Mouse (Mus musculus) lung, postnatal 14 days (tissue): Measurements from ENCODE around the gene Wnt3a.

Source experiments
- DNase-seq: peaks from one replicate; pipeline ENCODE4 v3.0.0; 2021

Wnt3a gene

DNA sequence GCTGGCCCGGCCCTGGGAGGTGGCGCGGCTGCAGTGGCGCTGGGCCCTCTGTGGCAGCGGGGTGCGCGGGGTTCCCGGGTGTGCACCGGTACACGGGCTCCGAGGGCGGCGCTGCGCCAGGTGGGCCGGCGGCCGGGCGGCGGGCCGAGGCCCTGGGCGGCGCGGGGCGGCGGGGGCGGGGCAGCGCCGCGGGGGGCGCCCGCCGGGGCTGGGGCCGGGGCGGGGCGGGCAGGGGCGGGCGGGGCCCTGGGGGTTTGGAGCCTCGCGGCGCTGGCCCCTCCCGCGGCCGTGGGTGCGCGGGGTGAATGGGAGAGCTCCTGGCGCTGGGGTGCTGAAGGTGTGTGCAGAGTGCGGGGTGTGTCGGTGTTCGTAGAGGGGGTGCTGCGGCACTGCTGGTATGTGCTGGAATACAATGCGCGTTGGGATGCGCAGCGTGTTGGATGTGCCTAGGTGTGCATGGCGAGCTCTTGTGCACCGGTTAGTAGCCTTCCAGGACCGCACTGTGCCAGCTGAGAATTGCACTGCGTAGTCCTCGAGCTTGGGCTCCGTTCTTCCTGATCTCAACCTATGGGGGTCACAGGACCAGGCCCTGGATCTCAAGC is at the start of gene Wnt3a:
Gene Wnt3a, minus strand, starts transcription at position 51 of the 602 bp plus-strand sequence.
- DNase-seq, result no peak

DNA sequence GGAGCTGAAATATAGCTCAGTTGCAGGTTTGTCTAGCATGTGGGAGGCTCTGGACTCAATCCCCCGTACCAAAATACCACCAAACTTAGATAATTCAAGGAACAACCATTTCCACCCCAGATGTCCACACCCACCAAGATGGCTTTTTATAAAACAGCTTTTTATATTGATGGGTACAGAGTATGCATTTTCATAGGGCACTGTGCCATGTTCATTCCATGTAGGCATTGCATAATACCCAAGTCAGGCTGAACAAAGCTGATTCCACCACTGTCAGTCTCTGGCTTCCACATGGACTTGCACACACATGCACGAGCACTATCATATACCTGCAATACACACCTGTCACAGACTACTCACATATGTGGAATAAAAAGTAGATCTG is 48.2 kb upstream of the Wnt3a start:
- DNase-seq, result no peak

DNA sequence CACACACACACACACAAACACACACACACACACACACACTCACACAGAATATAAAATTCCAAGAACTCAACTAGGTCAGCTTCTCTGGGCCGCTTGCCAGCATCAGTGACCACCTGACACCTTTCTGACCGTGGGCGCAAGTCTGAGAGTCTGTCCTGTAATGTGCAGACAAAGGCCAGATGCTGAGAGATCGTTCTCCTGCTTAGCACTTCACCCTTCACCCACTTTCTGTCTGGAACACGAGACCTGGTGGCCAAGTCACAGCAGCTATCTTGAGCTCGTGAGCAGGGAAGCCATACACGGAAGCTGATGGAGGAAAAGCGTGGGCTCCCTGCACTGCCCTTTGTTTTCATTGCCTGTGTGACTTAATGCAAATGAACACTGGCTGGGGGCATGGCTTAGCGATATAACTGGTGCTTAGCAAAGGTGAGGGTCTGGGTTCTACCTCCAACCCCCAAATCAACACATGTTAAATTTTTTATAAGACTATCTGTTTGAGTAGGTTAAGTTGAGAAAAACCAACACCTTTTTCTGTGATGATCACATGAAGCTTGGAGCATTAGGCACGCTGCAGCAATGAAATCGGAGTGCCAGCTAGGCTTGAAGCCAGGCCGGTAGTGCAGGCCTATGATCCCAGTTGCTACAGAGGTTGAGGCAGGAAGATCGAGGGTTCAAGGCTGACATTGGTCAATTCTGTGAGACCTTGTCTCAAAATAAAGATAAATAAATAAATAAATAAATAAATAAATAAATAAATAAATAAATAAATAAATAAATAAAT is 47.6 kb upstream of the Wnt3a start:
- DNase-seq, result no peak

DNA sequence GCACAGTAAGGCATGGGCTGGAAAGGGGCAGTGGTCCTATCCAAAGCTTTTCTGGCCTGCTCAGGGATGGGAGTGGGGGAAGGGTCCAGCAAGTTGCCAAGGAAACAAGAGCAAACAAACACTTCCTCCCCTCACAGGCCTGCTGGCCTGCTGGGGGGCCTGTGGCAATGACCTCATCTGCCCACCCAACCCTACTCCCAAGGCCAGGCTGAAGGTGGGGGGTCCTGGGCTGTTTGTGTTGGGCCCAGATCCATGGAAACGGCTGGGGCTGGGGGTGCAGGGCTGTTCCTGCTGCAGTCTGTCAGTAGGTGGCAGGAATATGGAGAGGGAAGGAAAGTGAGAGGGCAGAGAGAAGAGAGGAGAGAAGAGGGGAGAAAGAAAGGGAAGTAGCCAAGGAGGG is 45.8 kb upstream of the Wnt3a start:
- no peak for DNase-seq

DNA sequence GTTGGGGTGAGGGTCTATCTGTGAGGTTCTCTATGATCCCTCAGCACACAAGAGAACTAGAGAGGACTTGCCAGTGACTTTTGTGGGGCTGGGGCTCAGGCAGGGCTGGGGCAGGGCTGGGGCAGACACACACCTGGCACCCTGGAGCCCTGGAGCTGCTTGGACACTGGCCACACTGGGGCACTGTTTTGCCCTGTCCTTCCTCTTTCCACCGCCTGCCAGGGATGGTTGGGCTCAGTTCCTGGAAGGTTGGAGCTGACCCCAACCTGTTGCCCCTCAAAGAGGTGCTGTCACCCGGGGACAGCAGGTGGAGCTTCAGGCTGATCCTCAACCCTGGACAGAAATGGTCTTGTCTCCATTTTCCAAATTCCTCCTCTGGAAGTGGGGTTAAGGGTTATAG is 45.4 kb upstream of the Wnt3a start:
- no peak for DNase-seq

DNA sequence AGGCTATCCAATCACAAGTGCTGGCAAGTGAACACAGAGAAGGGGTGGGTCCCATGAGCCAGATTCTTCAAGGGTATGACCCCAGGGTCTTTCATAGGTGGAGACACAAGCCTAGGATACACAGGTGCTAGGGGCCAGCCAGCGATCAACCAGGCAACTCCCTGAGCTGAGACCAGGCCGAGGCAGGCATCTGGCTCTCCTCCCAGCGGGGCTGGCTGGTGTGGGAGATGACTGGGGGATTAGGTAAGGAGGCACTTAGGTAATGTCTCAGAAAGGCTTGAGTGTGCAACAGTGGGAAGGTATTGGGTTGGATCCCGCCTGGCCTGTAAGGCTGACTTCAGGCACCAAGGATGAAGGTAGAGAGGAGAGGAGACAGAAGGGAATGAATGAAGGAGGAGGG is 44.6 kb upstream of the Wnt3a start:
- no peak for DNase-seq

DNA sequence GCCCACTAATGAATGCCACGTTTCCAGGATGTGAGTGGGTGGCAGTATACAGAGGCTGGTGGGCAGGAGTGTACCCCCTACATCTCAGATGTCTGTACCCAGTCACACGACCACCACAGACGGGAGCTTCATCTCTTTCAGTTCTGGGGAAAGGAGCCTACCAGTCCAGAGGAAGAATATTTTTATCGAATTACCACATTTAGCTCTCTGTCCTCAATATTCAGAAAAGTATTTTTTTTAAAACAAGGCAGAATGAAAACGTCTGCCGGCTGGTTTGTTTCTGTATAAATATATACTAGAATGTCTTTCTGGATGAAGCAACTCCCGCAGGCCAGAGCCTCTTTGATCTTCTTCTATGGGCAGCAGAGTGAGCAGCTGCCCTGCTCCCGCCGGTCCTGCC is 42.4 kb upstream of the Wnt3a start:
- DNase-seq, result no peak

DNA sequence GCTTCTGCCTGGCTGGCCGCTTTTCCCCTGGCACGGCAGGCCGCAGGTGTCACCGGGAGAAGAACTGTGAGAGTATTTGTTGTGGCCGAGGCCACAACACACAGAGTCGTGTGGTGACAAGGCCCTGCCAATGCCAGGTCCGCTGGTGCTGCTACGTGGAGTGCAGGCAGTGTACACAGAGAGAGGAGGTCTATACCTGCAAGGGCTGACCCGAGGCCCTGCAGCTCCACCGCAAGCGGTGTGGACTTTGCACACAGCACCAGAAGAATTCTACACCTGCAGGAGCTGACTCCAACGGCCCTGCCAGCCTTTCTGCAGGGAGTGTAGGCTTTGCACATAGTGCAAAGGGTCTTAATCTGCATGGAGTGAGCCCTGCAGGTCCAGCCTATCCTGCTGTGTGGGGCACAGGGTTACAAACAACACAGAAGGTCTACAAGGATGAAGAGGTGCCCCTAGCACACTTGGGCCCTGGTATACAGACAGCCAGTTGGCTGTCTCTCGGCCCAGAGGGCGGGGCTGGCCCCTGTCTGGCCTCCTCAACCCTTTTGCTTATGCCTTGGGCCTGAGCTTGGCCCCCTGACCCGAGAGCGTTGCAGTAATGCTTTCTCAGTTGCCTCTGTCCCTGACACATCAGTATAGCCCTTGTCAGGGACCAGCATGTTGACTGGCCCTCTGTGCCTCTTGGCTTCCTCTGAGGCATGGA is 40.8 kb upstream of the Wnt3a start:
- DNase-seq, result no peak

DNA sequence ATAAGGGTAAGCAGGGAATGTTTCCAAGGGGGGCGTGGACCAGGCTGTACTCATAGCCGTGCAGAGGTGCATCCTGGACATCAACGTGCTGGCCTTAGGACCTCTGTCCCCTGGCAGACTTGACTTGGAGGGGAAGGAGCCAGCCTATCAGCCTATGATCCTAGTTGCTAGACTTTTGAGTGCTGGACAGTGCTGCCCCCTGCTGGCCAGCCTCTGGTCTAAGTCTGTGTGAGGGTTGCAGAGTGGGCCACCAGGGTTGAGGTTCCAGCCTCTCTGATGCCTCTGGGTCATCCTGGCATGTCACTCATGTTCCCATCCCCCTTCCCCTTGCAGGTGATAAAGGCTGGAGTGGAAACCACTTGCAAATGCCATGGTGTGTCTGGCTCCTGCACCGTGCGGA is 40.0 kb upstream of the Wnt3a start:
- peak; percentile 81 for DNase-seq

DNA sequence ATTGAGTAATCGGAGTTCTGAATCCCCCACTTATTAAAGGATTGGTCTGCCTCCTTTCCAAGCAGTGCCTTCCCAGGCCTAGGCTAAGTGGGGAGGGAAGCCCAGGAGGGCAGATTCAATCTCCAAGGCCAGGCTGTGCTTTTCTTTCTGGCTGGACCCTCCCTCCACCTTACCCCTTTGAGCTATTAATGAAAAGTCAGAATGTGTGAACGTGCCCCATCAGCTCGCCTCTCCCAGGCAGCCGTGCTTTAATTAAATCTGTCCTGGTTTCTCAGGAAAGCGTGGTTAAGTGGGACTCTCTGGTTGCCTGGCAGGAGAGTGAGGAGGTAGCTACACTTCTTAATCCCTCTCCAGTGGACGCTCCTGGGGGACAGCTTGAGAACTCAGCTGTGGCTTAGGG is 39.1 kb upstream of the Wnt3a start:
- no peak for DNase-seq

DNA sequence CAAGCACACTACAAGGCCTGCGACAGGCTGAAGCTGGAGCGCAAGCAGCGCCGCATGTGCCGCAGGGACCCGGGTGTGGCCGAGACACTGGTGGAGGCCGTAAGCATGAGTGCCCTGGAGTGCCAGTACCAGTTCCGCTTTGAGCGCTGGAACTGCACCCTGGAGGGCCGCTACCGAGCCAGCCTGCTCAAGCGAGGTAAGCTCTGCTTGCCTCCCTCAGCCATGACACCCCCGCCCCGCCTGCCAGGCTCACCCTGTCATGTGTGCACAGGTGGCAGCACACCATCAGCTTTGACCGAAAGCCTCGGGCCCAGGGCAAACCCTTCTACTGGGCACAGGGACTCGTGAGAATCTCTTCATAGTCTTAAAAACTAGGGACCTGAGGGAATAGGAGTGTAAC is 37.1 kb upstream of the Wnt3a start:
- DNase-seq, result no peak

DNA sequence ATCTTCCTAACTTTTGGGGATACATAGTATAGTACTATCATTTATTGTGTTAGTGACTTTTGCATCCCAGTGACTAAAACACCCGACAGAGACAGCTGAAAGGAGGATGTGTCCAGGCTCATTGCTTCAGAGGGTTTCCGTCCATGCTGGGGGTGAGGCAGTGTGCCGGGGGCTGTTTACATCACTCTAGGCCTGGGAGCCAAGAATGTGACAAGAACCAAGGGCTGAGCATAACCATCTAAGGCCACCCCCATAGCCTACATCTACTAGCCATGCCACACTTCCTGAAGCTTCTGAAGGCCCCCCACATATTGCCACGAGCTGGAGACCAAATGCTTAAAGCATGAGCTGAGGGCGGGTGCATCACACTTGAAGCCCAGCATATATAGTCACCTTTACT is 34.2 kb upstream of the Wnt3a start:
- no peak for DNase-seq

DNA sequence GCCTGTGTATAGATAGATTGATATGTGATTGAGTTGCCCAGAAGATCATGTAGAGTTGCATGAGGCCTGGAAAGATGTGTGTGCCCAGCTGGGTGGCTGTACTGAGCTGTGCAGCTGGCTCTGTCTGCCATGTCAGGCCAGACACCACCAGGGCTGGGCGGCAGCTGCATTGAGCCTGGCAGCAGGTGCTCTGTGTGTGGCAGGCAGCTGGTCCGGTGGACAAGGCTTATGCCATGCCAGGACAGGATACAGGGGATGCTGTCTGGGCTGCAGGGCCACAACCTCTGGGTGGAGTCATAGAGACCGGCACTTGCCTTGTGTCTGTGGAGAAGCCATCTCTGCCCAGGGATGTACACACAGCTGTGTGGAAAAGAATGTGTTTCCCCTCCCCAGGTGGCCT is 32.4 kb upstream of the Wnt3a start:
- DNase-seq, result no peak

DNA sequence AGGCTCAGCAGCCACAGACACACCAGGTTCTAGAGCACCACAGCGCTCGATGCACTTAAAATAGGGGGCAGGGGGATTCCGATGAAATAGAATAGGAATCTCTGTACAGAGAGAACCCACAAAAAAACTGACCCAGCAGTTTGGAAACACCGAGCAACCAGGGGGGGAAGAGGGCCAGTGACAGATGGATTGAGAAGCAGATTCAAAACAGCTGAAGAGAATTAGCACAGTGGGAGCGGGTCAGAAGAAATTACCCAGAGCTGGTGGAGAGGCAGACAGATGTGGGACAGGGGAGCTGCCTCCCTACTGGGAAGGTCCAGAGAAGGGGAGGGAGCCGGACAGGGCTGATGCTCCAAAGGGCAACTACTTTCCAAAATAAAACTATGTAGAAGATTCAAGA is 26.0 kb upstream of the Wnt3a start:
- no peak for DNase-seq

DNA sequence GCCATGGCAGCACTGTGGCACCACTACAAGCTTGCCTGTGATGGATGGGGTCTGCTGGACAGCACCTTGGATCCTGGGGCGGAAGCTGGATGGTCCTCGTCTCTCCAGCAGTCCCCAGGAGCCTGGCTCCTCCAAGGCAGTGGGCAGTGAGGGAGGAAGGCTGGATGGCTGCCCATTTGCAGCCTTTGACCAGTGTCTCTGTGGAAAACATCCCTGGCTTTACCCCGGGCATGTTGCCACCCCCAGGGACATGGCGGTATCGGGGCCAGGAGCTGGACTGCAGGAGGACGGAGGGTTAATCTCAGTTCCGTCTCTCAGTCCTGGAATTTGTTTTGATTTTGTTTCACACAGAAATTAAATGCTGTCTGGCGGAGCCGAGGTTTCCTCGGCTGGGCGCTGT is 23.4 kb upstream of the Wnt3a start:
- no peak for DNase-seq

DNA sequence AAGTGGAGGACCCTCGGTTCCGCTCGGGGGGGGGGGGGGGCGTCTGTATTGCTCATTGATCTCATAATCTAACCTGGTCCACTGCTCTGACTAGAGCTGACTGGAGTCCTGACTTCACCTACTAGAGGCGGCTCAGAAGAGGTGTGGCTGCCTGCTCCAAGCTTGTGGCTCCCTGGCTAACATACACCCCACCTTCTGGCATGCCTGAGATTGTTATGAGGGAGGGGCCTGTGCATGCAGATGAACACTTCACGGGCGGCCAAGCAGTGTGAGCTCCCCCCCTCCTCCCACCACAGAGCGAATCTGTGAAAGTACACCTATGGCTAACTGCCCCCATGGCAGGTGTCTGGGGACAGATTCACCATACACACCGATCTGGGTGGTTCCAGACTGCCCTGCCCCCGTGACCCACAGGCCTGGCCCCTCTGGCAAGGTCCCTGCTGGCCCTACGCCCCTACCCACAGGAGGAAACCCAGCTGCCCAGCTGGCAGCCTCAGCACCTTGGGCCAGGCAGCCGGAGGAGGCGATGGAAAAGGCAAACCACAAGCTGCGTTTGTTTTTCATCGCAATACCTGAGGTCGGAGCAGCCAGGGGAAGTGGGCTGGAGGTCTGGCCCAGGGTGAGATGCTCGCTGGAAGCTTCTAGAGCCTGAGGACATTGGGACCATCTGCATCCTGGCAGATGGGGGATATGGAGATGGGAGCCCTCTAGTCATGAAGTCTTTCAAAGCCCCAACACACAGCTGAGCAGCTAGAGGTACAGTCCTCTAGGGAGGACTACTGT is 22.7 kb upstream of the Wnt3a start:
- no peak for DNase-seq

DNA sequence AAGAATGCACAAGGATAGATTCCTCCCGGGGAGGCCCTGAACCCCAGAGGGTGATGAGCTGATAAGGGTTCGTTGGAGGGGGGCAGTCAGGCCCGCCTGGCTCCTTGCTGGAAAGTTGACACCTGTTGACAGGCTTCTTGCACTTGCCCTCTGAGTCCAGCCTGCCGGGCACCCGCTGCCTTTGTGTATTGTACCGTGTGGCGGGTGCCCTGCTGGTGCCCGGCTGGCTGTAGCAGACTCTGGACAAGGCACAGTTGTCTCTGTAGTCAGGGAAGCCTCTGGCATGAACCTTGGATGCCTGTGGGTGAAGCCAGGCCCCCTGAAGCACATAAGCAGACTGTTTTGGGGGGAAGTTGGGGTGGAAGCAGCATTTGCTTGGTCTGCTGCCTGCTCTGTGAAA is 21.9 kb upstream of the Wnt3a start:
- no peak for DNase-seq

DNA sequence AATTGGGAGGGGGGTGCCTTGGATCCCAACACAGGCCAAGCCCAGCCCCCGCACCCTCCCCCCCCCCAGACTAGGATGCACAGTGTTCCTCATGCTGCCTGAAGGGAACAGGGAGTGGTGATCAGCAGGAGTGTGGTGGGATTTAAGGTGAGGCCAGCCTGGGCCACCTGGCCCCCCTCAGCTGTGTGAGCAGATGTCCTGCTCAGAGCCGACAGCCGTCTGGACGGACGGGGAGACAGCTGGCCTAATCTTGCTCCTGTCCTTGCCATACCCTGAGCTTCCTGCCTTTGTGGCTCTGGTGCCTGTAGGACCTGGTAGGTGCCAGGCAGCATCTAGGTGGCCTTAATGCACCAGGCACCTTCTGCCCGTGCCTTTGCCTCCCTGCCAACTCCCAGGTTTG is 21.5 kb upstream of the Wnt3a start:
- no peak for DNase-seq

DNA sequence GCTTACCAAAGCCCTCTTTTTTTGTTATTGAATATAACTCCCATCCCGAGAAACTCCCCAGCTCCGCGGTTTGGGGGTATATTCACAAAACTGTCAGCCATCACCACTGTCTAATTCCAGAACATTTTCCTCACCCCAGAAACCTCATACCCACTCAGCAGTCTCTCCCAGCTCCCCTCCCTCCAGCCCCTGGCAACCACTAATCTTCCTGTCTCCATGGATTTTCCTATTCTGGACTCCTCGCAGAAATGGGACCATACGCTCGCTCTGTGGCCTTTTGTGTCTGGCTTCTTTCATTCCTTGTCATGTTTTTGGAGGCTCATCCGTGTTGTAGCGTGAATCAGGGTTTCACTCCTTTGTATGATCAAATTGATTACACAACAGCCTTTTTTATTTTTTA is 19.4 kb upstream of the Wnt3a start:
- no peak for DNase-seq

DNA sequence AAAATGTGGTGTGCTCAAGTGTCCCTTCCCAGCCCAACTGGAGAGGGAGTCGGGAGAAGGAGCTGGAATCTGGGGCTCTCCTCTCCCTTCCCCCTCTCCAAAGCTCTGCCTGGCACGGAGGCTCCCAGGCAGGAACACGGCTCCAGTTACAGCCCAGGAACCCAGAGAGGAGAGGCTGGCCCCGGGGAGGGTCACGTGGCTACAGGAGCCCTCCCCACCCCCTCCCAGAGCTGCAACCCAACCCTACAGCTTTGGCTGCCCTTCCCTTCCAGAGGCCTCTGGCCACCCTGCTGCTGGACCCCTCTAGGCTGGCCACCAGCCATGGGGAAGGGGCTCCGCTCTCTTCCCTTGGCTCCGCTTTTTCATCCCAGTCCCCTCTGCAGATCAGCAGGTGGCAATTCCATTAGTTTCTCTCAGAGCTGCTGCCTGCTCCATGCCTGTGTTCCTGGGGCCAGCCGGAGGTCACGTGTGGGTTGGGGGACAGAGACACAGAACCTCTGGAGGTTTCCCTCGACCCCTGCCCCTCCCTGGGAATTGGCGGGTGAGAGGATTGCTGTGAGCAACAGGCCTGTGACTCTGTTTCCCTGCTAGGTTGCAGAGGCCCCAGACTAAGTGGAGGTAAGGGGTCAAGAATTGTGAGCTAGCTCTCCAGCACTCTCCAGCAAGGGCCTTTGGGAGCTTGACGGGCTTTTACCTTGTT is 18.7 kb upstream of the Wnt3a start:
- no peak for DNase-seq

DNA sequence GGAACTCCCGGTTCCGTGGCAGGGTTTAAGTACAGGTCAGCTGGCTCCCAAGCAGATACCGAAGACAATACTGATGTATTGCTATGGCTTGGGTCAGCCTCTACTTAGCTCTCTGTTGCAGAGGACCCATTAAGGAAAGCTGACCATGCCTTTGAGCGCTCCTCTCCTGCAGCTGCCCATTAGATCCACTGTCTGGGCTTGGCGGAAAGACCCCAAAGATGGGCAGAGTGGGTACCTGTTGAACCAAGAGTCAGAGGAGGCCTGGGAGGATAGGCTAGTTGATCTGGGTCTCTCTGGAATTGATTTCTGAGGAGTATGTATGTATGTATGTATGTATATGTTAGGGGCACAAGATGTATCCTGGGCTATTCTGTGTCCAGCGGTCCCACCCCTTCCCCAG is 18.1 kb upstream of the Wnt3a start:
- no peak for DNase-seq

DNA sequence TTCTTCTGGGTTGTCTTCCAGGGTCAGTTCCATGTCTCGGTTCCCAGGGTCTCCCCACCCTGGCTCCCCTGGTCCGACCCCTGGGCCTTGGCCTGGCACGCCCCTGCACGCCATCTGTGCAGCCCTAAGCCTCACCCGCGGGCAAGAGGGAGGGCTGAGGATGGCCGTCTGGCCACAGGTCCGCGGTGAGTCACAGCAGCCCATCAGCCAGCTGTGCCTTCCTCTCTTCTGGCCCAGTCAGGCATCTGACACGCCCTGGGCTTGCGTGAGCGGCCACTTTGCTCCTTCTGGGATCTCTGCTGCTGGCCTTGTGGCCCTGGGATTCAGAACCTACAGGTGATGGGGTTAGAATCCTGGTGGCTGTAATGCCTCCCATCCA is 17.6 kb upstream of the Wnt3a start:
- no peak for DNase-seq
